Mouse (Mus musculus) gastrocnemius, postnatal 36 days (tissue): ENCODE measurements around the gene Gtpbp4. TPM values are rescaled to one million over a fixed set of nuclear protein-coding genes. Genes with fewer than 3 reads are reported as not detected.
"Not testable (repeated sequence)": the region's sequence is repeated elsewhere in the genome, so short reads cannot be mapped to it uniquely, and the experiment has no call there.

Experiments
- DNase-seq, 2 experiments: peaks; one replicate each; pipeline ENCODE4 v3.0.0; 2022
- intact Hi-C: fragments of 180-260 bp; cut with DNase I; formaldehyde crosslinking; loops from one replicate; pipeline ENCODE4 v1.15.1; 2025
- total RNA-seq, 2 experiments: library from RNA; stranded (reverse); gene quantifications; 2 replicates each; pipeline ENCODE4 v1.2.3; 2021

Gene Gtpbp4
- total RNA-seq, 2 experiments from 2014 or later: 35.0 to 42.0 TPM

DNA sequence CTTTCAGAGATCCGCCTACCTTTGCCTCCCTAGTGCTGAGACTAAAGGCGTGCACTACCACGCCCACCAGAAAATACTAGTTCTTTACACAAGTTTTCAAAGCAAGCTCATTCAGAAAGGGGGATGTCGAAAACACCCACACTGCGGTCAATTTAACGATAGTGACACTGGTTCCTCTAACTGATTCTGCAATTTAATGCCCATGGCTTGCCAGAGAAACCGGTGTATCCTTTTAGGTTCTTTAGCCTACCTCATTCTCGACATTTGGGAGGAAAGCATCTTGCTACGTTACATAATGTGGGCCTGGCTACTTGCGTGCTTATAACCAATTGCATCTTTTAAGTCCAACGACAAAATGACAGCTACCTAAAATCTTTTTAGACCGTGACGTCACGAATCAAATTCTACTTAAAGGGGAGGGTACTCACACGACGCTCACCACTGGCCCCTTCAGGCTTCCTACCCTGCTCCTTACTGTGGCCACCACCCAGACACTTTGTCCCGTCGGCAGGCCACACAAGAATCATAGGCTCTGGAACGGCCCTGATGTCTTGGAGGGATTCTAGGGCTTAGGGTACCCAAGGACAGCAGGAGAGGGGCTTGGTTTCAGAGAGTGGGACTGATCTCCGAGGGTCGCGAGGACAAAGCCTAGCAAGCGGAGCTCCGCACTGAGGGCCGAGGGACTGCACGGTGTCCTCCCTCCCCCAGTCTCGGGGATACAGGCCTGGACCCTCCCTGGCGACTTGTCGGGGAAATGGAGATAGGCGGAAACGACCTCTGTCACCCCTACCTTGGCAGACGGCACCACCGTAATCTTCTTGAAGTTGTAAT is 509 bp downstream of the Gtpbp4 start:
- intact Hi-C loops: loop anchor here (5.0 kb wide), 1 partner anchor 108 kb away; the partner anchor contains the start of gene Idi1
- no peak for DNase-seq

DNA sequence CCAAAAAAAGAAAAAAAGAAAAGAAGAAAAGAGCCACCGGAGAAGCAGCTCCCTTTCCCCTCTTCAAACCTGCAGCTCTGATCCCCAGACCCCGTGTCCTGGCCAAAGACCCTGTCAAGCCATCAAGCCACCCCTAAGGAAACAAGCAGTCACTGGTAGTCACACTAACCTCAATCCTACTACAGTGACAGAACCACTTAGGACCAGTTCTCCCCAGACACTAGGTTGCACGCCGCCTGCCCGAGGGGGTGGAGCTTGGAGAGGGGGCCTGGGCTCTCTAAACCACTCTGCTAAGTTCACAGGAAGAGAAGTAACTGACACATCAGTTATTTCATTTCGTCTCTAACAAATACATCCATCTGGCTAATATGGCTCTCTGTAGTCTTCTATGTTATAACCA is 3.7 kb downstream of the Gtpbp4 start:
- intact Hi-C loops: no loop called here
- no peak for DNase-seq

GRCm38 (mm10) chr13:8972972-8973371 is 22.9 kb downstream of the Gtpbp4 start:
- DNase-seq: no peak
- intact Hi-C loops: no loop called here

GRCm38 (mm10) chr13:8972369-8972768 is 23.5 kb downstream of the Gtpbp4 start:
- intact Hi-C loops: no loop called here
- DNase-seq: no peak

DNA sequence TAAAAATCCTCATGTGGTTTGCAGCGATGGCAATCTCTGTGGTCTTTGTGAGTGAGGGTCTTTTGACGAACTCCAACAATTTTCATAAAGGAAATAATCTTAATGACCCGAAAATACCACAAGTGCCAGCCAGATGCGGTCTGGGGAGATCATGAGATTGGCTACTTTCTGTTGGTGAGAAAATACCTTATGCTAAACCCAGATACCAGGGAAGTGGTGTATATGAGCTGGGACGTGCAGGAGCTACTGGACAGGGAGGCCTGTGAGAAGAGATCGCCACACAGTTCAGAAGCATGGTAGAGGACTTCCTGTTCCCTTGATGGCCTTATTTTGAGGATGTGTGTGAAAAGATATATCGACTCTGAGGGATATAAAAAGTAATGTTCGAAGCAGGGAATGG is 28.1 kb downstream of the Gtpbp4 start:
- no peak for DNase-seq
- intact Hi-C loops: no loop called here

DNA sequence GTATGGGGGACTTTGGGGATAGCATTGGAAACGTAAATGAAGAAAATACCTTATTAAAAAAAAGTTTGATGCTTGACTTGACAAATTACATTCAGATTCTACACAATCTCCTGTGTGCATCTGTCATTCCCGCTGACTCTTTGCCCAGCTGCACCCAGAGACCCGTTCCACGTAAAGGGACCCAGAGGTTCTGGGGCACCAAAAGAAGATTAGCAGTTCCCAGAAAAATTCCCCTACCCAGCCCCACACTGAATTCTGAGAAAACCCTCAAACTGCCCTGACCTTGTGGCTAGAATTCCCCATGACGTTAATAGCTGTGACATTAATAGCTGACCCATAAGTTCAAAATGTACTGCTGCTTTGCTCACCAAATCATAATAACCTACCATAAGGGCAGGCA is 30.7 kb downstream of the Gtpbp4 start:
- DNase-seq: no peak
- intact Hi-C loops: no loop called here

DNA sequence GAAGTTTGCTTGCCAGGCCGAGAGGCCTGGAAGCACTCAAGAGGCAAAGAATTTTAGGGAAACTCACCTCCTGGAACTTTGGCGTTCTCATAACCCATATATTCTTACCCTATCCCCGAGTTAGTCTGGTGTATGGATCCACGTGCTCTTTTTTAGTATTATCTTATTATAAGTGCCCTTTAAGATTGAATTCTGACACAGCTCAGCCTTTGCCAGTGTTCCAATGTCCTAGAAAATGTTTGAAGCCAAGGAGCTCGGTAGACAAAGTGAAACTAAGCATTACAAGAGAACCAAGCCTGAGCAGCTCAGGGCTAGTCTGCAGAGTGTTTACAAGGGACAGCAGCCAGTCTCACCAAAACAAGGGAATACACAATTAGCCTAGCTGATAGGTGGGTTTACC is 33.6 kb downstream of the Gtpbp4 start:
- intact Hi-C loops, DNase-seq: not testable (repeated sequence)

DNA sequence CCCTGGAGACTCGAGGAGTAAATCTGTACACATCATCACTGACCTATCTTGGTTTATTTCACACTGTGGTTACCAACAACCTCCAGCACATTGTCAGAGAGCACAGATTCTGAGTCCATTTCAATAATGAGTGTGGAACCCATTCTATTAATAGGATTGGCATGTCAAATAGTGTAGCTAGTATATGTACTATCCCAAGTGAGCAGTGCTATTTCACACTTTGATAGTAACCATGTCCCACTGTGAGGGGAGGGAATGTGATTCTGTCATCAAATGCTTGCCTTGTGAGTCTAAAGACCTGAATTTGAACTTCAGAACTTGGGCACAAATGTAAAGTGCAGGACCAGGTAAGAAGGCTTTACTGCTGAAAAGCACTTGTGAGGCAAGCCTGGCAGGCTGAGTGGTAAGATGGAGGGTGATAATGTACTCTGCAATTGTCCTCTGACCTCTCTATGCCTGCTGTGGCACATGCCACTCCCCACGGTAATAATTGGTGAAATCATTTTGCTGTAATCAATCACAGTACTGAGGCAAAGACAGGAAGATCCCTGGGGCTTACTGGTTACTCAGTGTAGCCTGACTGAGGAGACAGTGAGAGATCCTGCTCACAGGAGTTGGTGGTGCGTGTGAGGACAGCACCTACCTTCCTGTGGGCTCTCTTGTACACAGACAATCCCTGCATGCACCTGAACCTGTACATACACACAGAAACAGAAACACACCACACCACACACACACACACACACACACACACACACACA is 34.6 kb downstream of the Gtpbp4 start:
- intact Hi-C loops, DNase-seq: not testable (repeated sequence)

GRCm38 (mm10) chr13:8959554-8959953 is 36.3 kb downstream of the Gtpbp4 start:
- intact Hi-C loops, DNase-seq: not testable (repeated sequence)

- DNase-seq, intact Hi-C loops: not testable (repeated sequence)
Observed at GRCm38 (mm10) chr13:8959058-8959457, 36.8 kb downstream of the Gtpbp4 start.

- DNase-seq, intact Hi-C loops: not testable (repeated sequence)
Observed at GRCm38 (mm10) chr13:8956873-8957272, 39.0 kb downstream of the Gtpbp4 start.

DNA sequence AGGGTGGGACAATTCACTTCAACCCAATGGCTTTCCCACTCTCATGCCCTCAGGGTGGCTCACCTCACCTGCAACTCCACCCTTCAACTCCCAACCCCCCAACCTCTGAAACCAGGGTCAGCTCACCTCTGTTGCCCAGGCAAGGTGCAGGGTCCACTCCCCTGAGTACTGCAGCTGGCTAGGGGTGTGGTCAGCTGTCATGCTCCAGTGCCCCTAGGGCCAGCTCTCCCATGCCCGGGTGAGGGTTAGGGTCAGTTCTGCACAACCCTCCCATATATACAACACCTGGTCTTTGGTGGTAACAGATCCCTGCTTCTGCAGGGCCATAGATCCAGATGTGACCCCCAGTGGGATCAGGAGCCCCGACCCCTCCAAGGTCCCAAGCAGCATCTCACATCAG is 40.8 kb downstream of the Gtpbp4 start:
- intact Hi-C loops: not testable (repeated sequence)

GRCm38 (mm10) chr13:8952563-8952962 is 43.3 kb downstream of the Gtpbp4 start, which contains the start of gene Idi2:
Idi2 (plus strand) TSS chr13:8952863.
- DNase-seq, intact Hi-C loops: not testable (repeated sequence)

More for the DNA sequence above, 40.8 kb downstream of the Gtpbp4 start:
- DNase-seq: not testable (repeated sequence)

DNA sequence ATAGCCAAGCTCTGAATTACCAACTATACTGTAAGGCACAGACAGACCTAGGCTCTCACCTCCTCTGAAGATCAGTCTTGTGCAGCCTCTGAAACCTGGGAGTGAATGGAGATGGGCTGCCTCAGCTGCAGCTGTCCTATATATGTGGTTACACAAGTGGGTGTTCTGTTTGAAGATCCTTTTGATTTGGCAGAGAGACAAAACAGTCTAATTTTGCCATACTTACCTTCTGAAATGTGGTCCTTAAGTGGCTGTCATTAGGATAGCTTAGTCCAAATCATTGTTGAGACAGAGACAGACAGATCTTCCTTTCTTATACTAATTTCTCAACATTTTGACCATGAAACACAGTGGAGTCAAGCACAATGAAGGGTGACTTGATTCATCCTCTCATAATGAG is 47.8 kb downstream of the Gtpbp4 start, which contains the start of gene Gm9745:
Gene Gm9745 (minus strand): TSS at position 101 of the 400 bp plus-strand sequence.
- DNase-seq, intact Hi-C loops: not testable (repeated sequence)

- DNase-seq, intact Hi-C loops: not testable (repeated sequence)
Observed at GRCm38 (mm10) chr13:8943828-8944227, 52.1 kb downstream of the Gtpbp4 start.

- intact Hi-C loops, DNase-seq: not testable (repeated sequence)
Observed at GRCm38 (mm10) chr13:8941701-8942100, 54.2 kb downstream of the Gtpbp4 start.

GRCm38 (mm10) chr13:8941110-8941509 is 54.8 kb downstream of the Gtpbp4 start:
- intact Hi-C loops, DNase-seq: not testable (repeated sequence)

DNA sequence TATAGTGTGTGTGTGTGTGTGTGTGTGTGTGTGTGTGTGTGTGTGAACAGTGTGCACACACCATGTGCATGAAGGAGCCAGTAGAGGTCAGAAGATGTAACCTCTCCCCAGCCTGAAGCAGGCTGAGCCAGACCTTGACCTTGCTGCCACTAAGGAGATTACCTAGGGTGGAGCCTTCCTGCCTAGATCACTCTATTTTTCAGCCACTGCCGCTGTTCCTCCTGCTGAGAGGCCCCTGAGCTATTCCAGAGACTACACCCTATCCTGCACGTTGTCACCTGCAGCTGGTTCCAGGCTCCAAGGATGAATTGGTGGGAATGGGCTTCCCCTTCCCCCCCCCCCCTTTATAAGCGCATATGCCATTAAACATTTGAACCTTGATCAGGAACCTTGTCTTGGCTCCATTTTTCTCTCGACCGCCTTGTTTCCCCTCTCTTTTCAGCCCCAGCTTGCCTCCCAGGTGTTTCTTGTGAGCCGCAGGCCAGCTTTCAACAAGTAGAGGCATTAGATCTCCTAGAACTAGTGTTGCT is 58.2 kb downstream of the Gtpbp4 start:
- DNase-seq, intact Hi-C loops: not testable (repeated sequence)

GRCm38 (mm10) chr13:8933499-8933898 is 62.4 kb downstream of the Gtpbp4 start:
- no peak for DNase-seq
- intact Hi-C loops: no loop called here
